Mouse (Mus musculus) heart, embryonic 11.5 days (tissue): Measurements from ENCODE around the gene Arhgef5. TPM values are rescaled to one million over a fixed set of nuclear protein-coding genes. Genes with fewer than 3 reads are reported as not detected.

Source experiments
- ATAC-seq: fragments of 200-750 bp; cut with Nextera tagmentation; replicated peaks from 2 replicates; pipeline ENCODE4 v1.8.0; 2017; ENCODE audit warnings: moderate library complexity; ENCODE audit not compliant: insufficient number of reproducible peaks, low FRiP score, low TSS enrichment
- H3K27ac ChIP-seq: fragments of 300-500 bp; sonication (generic); 2 replicates; pipeline ENCODE4 v1.5.1; 2014; ENCODE audit warnings: mild to moderate bottlenecking, low read depth, low read length
- H3K27me3 ChIP-seq: fragments of 300-500 bp; sonication (generic); 2 replicates; pipeline ENCODE4 v1.6.1; 2014; ENCODE audit warnings: mild to moderate bottlenecking, low read length, mixed read lengths; ENCODE audit not compliant: control insufficient read depth, insufficient read depth
- H3K36me3 ChIP-seq: fragments of 300-500 bp; sonication (generic); 2 replicates; pipeline ENCODE4 v1.6.1; 2014; ENCODE audit warnings: mild to moderate bottlenecking, low read length, moderate library complexity, mixed read lengths; ENCODE audit not compliant: control insufficient read depth, insufficient read depth
- H3K4me1 ChIP-seq: fragments of 300-500 bp; sonication (generic); 2 replicates; pipeline ENCODE4 v1.6.1; 2014; ENCODE audit warnings: low read length; ENCODE audit not compliant: control insufficient read depth, insufficient read depth
- H3K4me2 ChIP-seq: fragments of 300-500 bp; sonication (generic); 2 replicates; pipeline ENCODE4 v1.6.1; 2014; ENCODE audit warnings: mild to moderate bottlenecking, moderate library complexity
- H3K4me3 ChIP-seq: fragments of 300-500 bp; sonication (generic); 2 replicates; pipeline ENCODE4 v1.5.1; 2014; ENCODE audit warnings: low read depth, low read length
- H3K9ac ChIP-seq: fragments of 300-500 bp; sonication (generic); 2 replicates; pipeline ENCODE4 v1.6.1; 2014; ENCODE audit warnings: mild to moderate bottlenecking, low read depth, low read length, moderate library complexity
- H3K9me3 ChIP-seq: fragments of 300-500 bp; sonication (generic); replicated peaks from 2 replicates; pipeline ENCODE4 v1.6.1; 2016; ENCODE audit warnings: low read length; ENCODE audit not compliant: control insufficient read depth
- WGBS: fragments of 180-500 bp; shearing (Covaris S2); extraction: QIAGEN DNeasy Blood & Tissue Kit; methylation state at CpG from one replicate; pipeline ENCODE4 v1.1.7; 2014; ENCODE audit not compliant: insufficient replicate concordance; 5-methylcytosine and 5-hydroxymethylcytosine counted together
- polyA plus RNA-seq: library from polyadenylated mRNA; unstranded; fragments of >200 nt; fragmentation: Nextera tagmentation; extraction: Ambion mirVana; gene quantifications from 2 replicates; pipeline ENCODE4 v1.2.1, GENCODE M21; 2014

Gene Arhgef5
- polyA plus RNA-seq, 1 experiment from 2014 or later: 5.1 TPM

- 0 out of 2 replicates have a peak, but pooled peaks cover 2% of the 10 kb centered on the region for H3K36me3 ChIP-seq
- no peak overlapping the region for H3K9ac ChIP-seq
- H3K27me3 ChIP-seq: no peaks in the 10 kb centered on the region
- H3K4me2 ChIP-seq: no peak overlapping the region
- no peaks in the 10 kb centered on the region for H3K9me3 ChIP-seq
- no peak for ATAC-seq
- peak overlapping the region; percentile 68 for H3K27ac ChIP-seq
- no peak overlapping the region for H3K4me3 ChIP-seq
- H3K4me1 ChIP-seq: no peaks in the 10 kb centered on the region
Measured at GRCm38 (mm10) chr6:43272597-43272996, 7.2 kb downstream of the Arhgef5 start.

GRCm38 (mm10) chr6:43274123-43274522 is 8.7 kb downstream of the Arhgef5 start:
- no peak overlapping the region for H3K27ac ChIP-seq
- H3K36me3 ChIP-seq: 0 out of 2 replicates have a peak, but pooled peaks cover 2% of the 10 kb centered on the region
- no peaks in the 10 kb centered on the region for H3K4me1 ChIP-seq
- H3K4me2 ChIP-seq: no peak overlapping the region
- no peaks in the 10 kb centered on the region for H3K27me3 ChIP-seq
- ATAC-seq: no peak
- H3K9me3 ChIP-seq: no peaks in the 10 kb centered on the region
- H3K9ac ChIP-seq: no peak overlapping the region
- WGBS: 80% methylated on average over 4 of the region's 4 CpGs
- no peak overlapping the region for H3K4me3 ChIP-seq

- Histone ChIP-seq H3K9me3 (no peaks in the 10 kb centered on the region), H3K9ac (no peak overlapping the region), H3K36me3 (0 out of 2 replicates have a peak, but pooled peaks cover 2% of the 10 kb centered on the region), H3K4me3 (no peak overlapping the region), H3K4me2 (no peak overlapping the region), H3K27me3 (no peaks in the 10 kb centered on the region), H3K27ac (no peak overlapping the region), H3K4me1 (no peaks in the 10 kb centered on the region)
- ATAC-seq: no peak
Measured at GRCm38 (mm10) chr6:43278247-43278646, 12.9 kb downstream of the Arhgef5 start.

- 69% methylated on average over 5 of the region's 5 CpGs for WGBS
- Histone ChIP-seq H3K4me2 (no peak overlapping the region), H3K9ac (no peak overlapping the region), H3K27me3 (no peaks in the 10 kb centered on the region), H3K4me3 (no peak overlapping the region), H3K9me3 (no peaks in the 10 kb centered on the region), H3K4me1 (no peaks in the 10 kb centered on the region), H3K36me3 (peaks cover 2% of the 10 kb centered on the region; the same call in 1 of the 2 replicates), H3K27ac (no peak overlapping the region)
- ATAC-seq: no peak
Measured at GRCm38 (mm10) chr6:43280481-43280880, 15.1 kb downstream of the Arhgef5 start.

- Histone ChIP-seq H3K9me3 (no peaks in the 10 kb centered on the region), H3K9ac (no peak overlapping the region), H3K4me1 (peaks cover 6% of the 10 kb centered on the region; the same call in 1 of the 2 replicates), H3K27ac (no peak overlapping the region), H3K36me3 (peaks cover 5% of the 10 kb centered on the region; the same call in 1 of the 2 replicates), H3K4me2 (no peak overlapping the region), H3K27me3 (no peaks in the 10 kb centered on the region), H3K4me3 (no peak overlapping the region)
- ATAC-seq: no peak
- WGBS: 76% methylated on average over 3 of the region's 3 CpGs
Measured at GRCm38 (mm10) chr6:43292041-43292440, 26.7 kb downstream of the Arhgef5 start.

- no peak overlapping the region for H3K4me3 ChIP-seq
- ATAC-seq: no peak
- WGBS: 48% methylated on average over 6 of the region's 6 CpGs
- H3K27ac ChIP-seq: no peak overlapping the region
- H3K4me1 ChIP-seq: peaks cover 6% of the 10 kb centered on the region; the same call in 1 of the 2 replicates
- H3K36me3 ChIP-seq: peaks cover 5% of the 10 kb centered on the region; the same call in 1 of the 2 replicates
- no peak overlapping the region for H3K4me2 ChIP-seq
- no peaks in the 10 kb centered on the region for H3K9me3 ChIP-seq
- H3K27me3 ChIP-seq: no peaks in the 10 kb centered on the region
- no peak overlapping the region for H3K9ac ChIP-seq
Measured at GRCm38 (mm10) chr6:43292471-43293076, 27.2 kb downstream of the Arhgef5 start.

GRCm38 (mm10) chr6:43293175-43293574 is 27.8 kb downstream of the Arhgef5 start:
- 76% methylated on average over 7 of the region's 7 CpGs for WGBS
- no peak overlapping the region for H3K4me2 ChIP-seq

GRCm38 (mm10) chr6:43295908-43296307 is 30.5 kb downstream of the Arhgef5 start:
- Histone ChIP-seq H3K27ac (no peak overlapping the region), H3K9me3 (no peaks in the 10 kb centered on the region), H3K36me3 (no peaks in the 10 kb centered on the region), H3K4me3 (no peak overlapping the region), H3K27me3 (no peaks in the 10 kb centered on the region), H3K4me1 (peaks cover 6% of the 10 kb centered on the region; the same call in 1 of the 2 replicates), H3K9ac (no peak overlapping the region), H3K4me2 (peak overlapping the region; percentile 22; the same call in 1 of the 2 replicates)
- 11% methylated on average over 5 of the region's 5 CpGs for WGBS
- ATAC-seq: 0 out of 2 replicates have a peak, but pooled peaks have one; percentile 33

More at GRCm38 (mm10) chr6:43293175-43293574, 27.8 kb downstream of the Arhgef5 start:
- Histone ChIP-seq H3K27me3 (no peaks in the 10 kb centered on the region), H3K9ac (no peak overlapping the region), H3K27ac (no peak overlapping the region), H3K9me3 (no peaks in the 10 kb centered on the region), H3K4me3 (no peak overlapping the region), H3K4me1 (peaks cover 6% of the 10 kb centered on the region; the same call in 1 of the 2 replicates), H3K36me3 (peaks cover 5% of the 10 kb centered on the region; the same call in 1 of the 2 replicates)
- no peak for ATAC-seq
